Mouse (Mus musculus): Measurements from ENCODE around the gene Grid2. TPM values are rescaled to one million over a fixed set of nuclear protein-coding genes. Genes with fewer than 3 reads are reported as not detected.

Grid2 gene
- total RNA-seq, 1 experiment from 2014 or later = not detected

- no peak for ATAC-seq (ENCODE audit: extremely low read depth, insufficient number of reproducible peaks, low FRiP score, poor library complexity, severe bottlenecking)
Measured at GRCm38 (mm10) chr6:64504394-64504793, 1248.7 kb downstream of the Grid2 start.

GRCm38 (mm10) chr6:64542168-64542567 is 1286.5 kb downstream of the Grid2 start:
- ATAC-seq (ENCODE audit: extremely low read depth, insufficient number of reproducible peaks, low FRiP score, poor library complexity, severe bottlenecking) = no peak

GRCm38 (mm10) chr6:64553645-64554044 is 1298.0 kb downstream of the Grid2 start:
- ATAC-seq (ENCODE audit: extremely low read depth, insufficient number of reproducible peaks, low FRiP score, poor library complexity, severe bottlenecking) = no peak

GRCm38 (mm10) chr6:64555220-64555619 is 1299.5 kb downstream of the Grid2 start:
- ATAC-seq (ENCODE audit: extremely low read depth, insufficient number of reproducible peaks, low FRiP score, poor library complexity, severe bottlenecking) = no peak

- no peak for ATAC-seq (ENCODE audit: extremely low read depth, insufficient number of reproducible peaks, low FRiP score, poor library complexity, severe bottlenecking)
Measured at GRCm38 (mm10) chr6:64568599-64568998, 1312.9 kb downstream of the Grid2 start.

- ATAC-seq (ENCODE audit: extremely low read depth, insufficient number of reproducible peaks, low FRiP score, poor library complexity, severe bottlenecking) = no peak
Measured at GRCm38 (mm10) chr6:64581338-64581737, 1325.7 kb downstream of the Grid2 start.

GRCm38 (mm10) chr6:64588487-64589205 is 1333.0 kb downstream of the Grid2 start:
- no peak for ATAC-seq (ENCODE audit: extremely low read depth, insufficient number of reproducible peaks, low FRiP score, poor library complexity, severe bottlenecking)

- no peak for ATAC-seq (ENCODE audit: extremely low read depth, insufficient number of reproducible peaks, low FRiP score, poor library complexity, severe bottlenecking)
Measured at GRCm38 (mm10) chr6:64596261-64596660, 1340.6 kb downstream of the Grid2 start.

GRCm38 (mm10) chr6:64596835-64597234 is 1341.2 kb downstream of the Grid2 start:
- ATAC-seq (ENCODE audit: extremely low read depth, insufficient number of reproducible peaks, low FRiP score, poor library complexity, severe bottlenecking) = no peak

GRCm38 (mm10) chr6:64598144-64598561 is 1342.5 kb downstream of the Grid2 start:
- no peak for ATAC-seq (ENCODE audit: extremely low read depth, insufficient number of reproducible peaks, low FRiP score, poor library complexity, severe bottlenecking)

GRCm38 (mm10) chr6:64605753-64606152 is 1350.1 kb downstream of the Grid2 start:
- no peak for ATAC-seq (ENCODE audit: extremely low read depth, insufficient number of reproducible peaks, low FRiP score, poor library complexity, severe bottlenecking)

GRCm38 (mm10) chr6:64607041-64607440 is 1351.4 kb downstream of the Grid2 start:
- ATAC-seq (ENCODE audit: extremely low read depth, insufficient number of reproducible peaks, low FRiP score, poor library complexity, severe bottlenecking) = no peak

GRCm38 (mm10) chr6:64607942-64608341 is 1352.3 kb downstream of the Grid2 start:
- ATAC-seq (ENCODE audit: extremely low read depth, insufficient number of reproducible peaks, low FRiP score, poor library complexity, severe bottlenecking) = no peak

GRCm38 (mm10) chr6:64616843-64617242 is 1361.2 kb downstream of the Grid2 start:
- no peak for ATAC-seq (ENCODE audit: extremely low read depth, insufficient number of reproducible peaks, low FRiP score, poor library complexity, severe bottlenecking)

- ATAC-seq (ENCODE audit: extremely low read depth, insufficient number of reproducible peaks, low FRiP score, poor library complexity, severe bottlenecking) = no peak
Measured at GRCm38 (mm10) chr6:64617417-64618135, 1361.9 kb downstream of the Grid2 start.

- no peak for ATAC-seq (ENCODE audit: extremely low read depth, insufficient number of reproducible peaks, low FRiP score, poor library complexity, severe bottlenecking)
Measured at GRCm38 (mm10) chr6:64623404-64623803, 1367.7 kb downstream of the Grid2 start.

- no peak for ATAC-seq (ENCODE audit: extremely low read depth, insufficient number of reproducible peaks, low FRiP score, poor library complexity, severe bottlenecking)
Measured at GRCm38 (mm10) chr6:64647661-64648060, 1392.0 kb downstream of the Grid2 start.

GRCm38 (mm10) chr6:64648196-64648595 is 1392.5 kb downstream of the Grid2 start:
- ATAC-seq (ENCODE audit: extremely low read depth, insufficient number of reproducible peaks, low FRiP score, poor library complexity, severe bottlenecking) = no peak

- no peak for ATAC-seq (ENCODE audit: extremely low read depth, insufficient number of reproducible peaks, low FRiP score, poor library complexity, severe bottlenecking)
Measured at GRCm38 (mm10) chr6:64649296-64650226, 1393.9 kb downstream of the Grid2 start.
